Mouse (Mus musculus): ENCODE data around the gene Napa. TPM values are rescaled to one million over a fixed set of nuclear protein-coding genes. Genes with fewer than 3 reads are reported as not detected.

The Napa gene
- polyA plus RNA-seq, 1 experiment from 2014 or later: 162 TPM

DNA sequence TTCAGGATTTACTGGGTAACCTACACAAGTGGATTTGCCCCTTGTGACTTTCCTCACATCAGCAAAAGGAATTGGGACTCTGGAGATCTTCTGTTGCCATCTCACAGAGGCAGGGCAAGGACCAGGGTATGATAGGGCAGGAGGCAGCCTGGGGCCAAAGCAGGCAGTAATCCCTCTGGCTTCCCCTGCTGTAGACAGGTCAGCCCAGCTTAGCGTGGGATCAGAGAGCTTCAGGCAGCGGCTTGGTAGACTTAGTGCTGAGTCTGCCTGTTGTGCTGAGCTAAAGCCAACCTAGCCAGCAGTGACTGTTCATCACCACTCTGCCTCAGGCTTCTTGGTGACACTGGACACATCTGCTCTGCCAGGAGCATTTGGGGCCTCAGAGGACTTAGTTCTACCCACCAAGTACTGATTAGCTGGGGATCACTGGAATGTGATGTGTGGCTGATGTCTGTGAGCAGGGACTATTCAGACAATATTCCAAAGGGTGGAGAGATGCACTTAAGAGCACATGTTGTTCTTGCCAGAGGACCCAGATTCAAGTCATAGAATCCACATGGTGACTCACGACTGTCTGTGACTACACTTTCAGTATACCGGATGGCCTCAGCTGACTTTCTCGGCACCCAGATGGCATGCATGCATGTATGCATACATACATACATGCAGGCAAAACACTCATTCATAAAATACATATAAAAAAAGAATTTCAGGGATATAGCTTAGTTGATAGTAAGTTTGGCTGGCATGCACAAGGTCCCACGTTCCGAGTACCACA, 6.5 kb downstream of the Napa start:
- Histone ChIP-seq H3K9me3 (replicated peaks; ENCODE audit: control insufficient read depth, low read length) (no peaks in the 10 kb centered on the region), H3K36me3 (ENCODE audit: control insufficient read depth, insufficient read depth) (peaks cover 53% of the 10 kb centered on the region), H3K9ac (ENCODE audit: low read depth, low read length) (no peak overlapping the region), H3K4me1 (ENCODE audit: control insufficient read depth, low read depth, low read length) (peaks cover 17% of the 10 kb centered on the region), H3K4me2 (ENCODE audit: low read depth, low read length) (no peak overlapping the region), H3K27me3 (ENCODE audit: control insufficient read depth, insufficient read depth, low read depth, low read length) (no peaks in the 10 kb centered on the region), H3K27ac (ENCODE audit: low read length) (no peak overlapping the region), H3K4me3 (ENCODE audit: low read depth, low read length) (no peak overlapping the region)
- 86% methylated on average over 7 of the region's 7 CpGs for WGBS (ENCODE audit: insufficient replicate concordance)
- ATAC-seq (ENCODE audit: low read depth): no peak

DNA sequence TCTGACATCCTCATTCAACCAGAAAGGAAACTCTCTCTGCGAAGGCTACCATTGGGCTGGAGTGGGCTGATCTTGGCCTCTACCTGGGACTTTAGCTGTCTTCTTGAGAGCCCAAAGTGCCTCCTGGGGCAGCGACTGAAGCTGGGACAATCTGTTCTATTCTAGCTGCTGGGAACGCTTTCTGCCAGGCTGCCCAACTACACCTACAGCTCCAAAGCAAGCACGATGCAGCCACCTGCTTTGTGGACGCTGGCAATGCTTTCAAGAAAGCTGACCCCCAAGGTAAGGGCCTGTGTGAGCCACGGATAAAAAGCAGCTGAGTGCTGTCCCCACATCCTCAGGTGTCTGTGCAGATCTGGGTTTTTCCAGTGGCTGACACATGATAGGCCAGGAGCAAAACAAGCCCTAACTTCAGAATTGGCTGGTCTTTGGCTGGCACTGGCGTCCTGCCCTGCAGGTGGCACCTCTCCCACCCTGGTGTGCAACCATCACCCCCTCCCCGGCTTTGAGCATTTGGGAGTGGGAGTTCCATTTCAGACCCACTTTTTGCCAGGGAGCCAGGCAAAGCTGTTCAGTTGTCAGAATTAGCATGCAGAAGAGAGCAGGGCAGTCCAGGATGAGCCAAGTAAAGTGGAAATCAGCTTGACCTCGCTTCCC, 10.8 kb downstream of the Napa start:
- Histone ChIP-seq H3K4me3 (ENCODE audit: low read depth, low read length) (no peak overlapping the region), H3K27me3 (ENCODE audit: control insufficient read depth, insufficient read depth, low read depth, low read length) (no peaks in the 10 kb centered on the region), H3K9me3 (replicated peaks; ENCODE audit: control insufficient read depth, low read length) (no peaks in the 10 kb centered on the region), H3K4me1 (ENCODE audit: control insufficient read depth, low read depth, low read length) (no peaks in the 10 kb centered on the region), H3K9ac (ENCODE audit: low read depth, low read length) (no peak overlapping the region), H3K4me2 (ENCODE audit: low read depth, low read length) (no peak overlapping the region), H3K27ac (ENCODE audit: low read length) (no peak overlapping the region), H3K36me3 (ENCODE audit: control insufficient read depth, insufficient read depth) (peaks cover 75% of the 10 kb centered on the region)
- WGBS (ENCODE audit: insufficient replicate concordance): 89% methylated on average over 9 of the region's 9 CpGs
- no peak for ATAC-seq (ENCODE audit: low read depth)

DNA sequence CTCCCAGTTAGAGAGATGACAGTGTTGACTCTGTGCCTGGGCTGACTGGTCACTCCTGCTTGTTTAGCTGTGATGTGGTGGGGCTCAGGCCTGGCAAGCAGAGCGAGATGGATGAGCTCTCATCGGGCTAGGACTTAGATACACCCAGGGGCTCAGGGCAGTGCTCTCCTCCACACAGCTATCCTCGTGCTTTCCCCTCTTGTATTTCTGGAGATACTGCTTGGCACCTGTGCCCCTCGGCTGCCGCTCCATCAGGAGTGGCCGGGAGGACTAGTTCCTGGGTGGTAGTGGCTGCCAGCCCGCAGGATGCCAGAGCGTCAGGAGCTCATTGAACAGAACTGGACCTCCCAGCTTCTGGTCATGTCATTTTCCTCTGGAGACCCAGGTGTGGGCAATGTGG, 11.9 kb downstream of the Napa start:
- Histone ChIP-seq H3K36me3 (ENCODE audit: control insufficient read depth, insufficient read depth) (peaks cover 79% of the 10 kb centered on the region), H3K9me3 (replicated peaks; ENCODE audit: control insufficient read depth, low read length) (no peaks in the 10 kb centered on the region), H3K27ac (ENCODE audit: low read length) (no peak overlapping the region), H3K4me3 (ENCODE audit: low read depth, low read length) (no peak overlapping the region), H3K27me3 (ENCODE audit: control insufficient read depth, insufficient read depth, low read depth, low read length) (no peaks in the 10 kb centered on the region), H3K4me1 (ENCODE audit: control insufficient read depth, low read depth, low read length) (no peaks in the 10 kb centered on the region), H3K4me2 (ENCODE audit: low read depth, low read length) (no peak overlapping the region), H3K9ac (ENCODE audit: low read depth, low read length) (no peak overlapping the region)
- WGBS (ENCODE audit: insufficient replicate concordance): 94% methylated on average over 8 of the region's 8 CpGs
- ATAC-seq (ENCODE audit: low read depth): no peak

DNA sequence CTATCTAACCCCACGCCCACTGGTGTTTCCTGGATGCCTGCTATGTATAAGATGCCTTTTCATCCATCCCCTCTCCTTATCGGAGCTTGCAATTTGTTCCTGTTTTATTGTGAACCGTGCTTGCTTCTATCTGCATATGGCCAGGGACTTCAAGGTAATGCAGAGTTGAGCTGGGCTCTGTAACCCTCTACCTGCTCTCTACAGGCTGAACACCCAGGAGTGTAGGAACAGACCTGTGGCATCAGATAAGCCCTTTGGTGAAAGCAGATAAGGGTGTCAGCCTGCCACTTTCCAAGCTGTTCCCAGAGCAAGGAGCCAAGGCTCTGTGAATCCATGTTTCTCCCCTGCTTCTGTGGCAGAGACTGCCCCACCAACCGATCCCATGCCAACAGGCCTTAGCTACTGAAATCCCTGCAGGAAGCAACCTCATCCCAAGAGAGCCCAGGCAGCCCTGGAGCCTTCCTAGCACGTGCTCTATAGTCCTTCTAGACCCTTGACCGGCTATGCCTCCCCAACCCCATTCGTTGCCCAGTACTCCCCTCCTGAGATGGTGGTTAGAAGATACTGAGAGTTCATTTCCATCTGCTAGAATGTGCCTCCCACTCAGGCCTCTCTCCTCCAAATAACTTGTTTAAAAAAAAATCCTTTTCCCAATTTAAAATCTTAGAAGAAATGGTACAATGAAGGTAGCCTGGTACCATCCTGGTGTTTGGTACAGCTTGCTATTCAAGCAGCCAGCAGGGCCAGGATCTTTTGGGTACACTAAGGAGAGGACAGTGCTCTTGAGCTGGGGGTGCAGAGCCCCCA, 13.2 kb downstream of the Napa start:
- H3K9ac ChIP-seq (ENCODE audit: low read depth, low read length): no peak overlapping the region
- no peaks in the 10 kb centered on the region for H3K27me3 ChIP-seq (ENCODE audit: control insufficient read depth, insufficient read depth, low read depth, low read length)
- no peak for ATAC-seq (ENCODE audit: low read depth)
- no peak overlapping the region for H3K4me2 ChIP-seq (ENCODE audit: low read depth, low read length)
- H3K9me3 ChIP-seq (replicated peaks; ENCODE audit: control insufficient read depth, low read length): no peaks in the 10 kb centered on the region
- H3K36me3 ChIP-seq (ENCODE audit: control insufficient read depth, insufficient read depth): peaks cover 91% of the 10 kb centered on the region
- H3K27ac ChIP-seq (ENCODE audit: low read length): no peak overlapping the region
- no peaks in the 10 kb centered on the region for H3K4me1 ChIP-seq (ENCODE audit: control insufficient read depth, low read depth, low read length)
- 80% methylated on average over 7 of the region's 7 CpGs for WGBS (ENCODE audit: insufficient replicate concordance)
- no peak overlapping the region for H3K4me3 ChIP-seq (ENCODE audit: low read depth, low read length)

DNA sequence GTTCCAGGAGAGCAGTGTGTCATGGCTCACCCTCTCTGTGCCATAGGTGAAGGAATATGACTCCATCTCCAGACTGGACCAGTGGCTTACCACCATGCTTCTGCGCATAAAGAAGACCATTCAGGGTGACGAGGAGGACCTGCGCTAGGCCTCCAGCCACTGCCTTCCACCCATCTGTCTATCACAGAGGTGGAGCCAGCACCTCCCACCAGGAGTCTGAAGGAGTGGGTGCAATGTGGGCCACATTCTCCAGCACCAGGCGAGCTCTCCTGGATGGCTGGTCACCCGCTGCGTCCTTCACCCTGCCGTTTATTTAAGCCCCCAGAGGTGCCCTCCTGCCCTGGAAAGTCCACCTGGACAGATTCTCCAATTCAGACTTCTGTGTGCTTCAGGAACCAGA, 18.2 kb downstream of the Napa start:
- no peak overlapping the region for H3K4me3 ChIP-seq (ENCODE audit: low read depth, low read length)
- H3K27me3 ChIP-seq (ENCODE audit: control insufficient read depth, insufficient read depth, low read depth, low read length): no peaks in the 10 kb centered on the region
- 83% methylated on average over 7 of the region's 7 CpGs for WGBS (ENCODE audit: insufficient replicate concordance)
- H3K36me3 ChIP-seq (ENCODE audit: control insufficient read depth, insufficient read depth): peaks cover 54% of the 10 kb centered on the region
- H3K9me3 ChIP-seq (replicated peaks; ENCODE audit: control insufficient read depth, low read length): no peaks in the 10 kb centered on the region
- ATAC-seq (ENCODE audit: low read depth): no peak
- H3K9ac ChIP-seq (ENCODE audit: low read depth, low read length): no peak overlapping the region
- H3K4me2 ChIP-seq (ENCODE audit: low read depth, low read length): no peak overlapping the region
- H3K4me1 ChIP-seq (ENCODE audit: control insufficient read depth, low read depth, low read length): peaks cover 6% of the 10 kb centered on the region
- no peak overlapping the region for H3K27ac ChIP-seq (ENCODE audit: low read length)

DNA sequence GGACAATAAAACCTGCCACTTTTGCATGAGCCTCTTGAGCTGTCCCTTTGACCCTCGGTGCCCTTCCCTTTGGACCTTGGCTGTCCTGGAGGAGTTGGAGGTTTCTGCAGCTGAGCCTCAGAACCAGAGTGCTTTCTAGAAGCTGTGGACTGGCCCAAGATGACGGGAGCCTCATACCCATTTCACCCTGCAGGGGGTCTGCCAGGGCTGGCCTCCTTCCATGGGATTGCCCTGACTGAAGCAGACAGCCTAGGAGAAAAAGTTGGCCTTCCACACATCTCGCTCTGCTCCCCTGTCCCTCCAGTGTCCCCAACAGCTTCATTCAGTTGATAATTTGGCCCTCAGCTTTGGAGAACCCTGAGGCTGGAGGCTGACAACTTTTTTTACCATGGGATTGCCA, 18.8 kb downstream of the Napa start:
- H3K9me3 ChIP-seq (replicated peaks; ENCODE audit: control insufficient read depth, low read length): no peaks in the 10 kb centered on the region
- WGBS (ENCODE audit: insufficient replicate concordance): 83% methylated on average over 3 of the region's 3 CpGs
- no peak overlapping the region for H3K27ac ChIP-seq (ENCODE audit: low read length)
- H3K27me3 ChIP-seq (ENCODE audit: control insufficient read depth, insufficient read depth, low read depth, low read length): no peaks in the 10 kb centered on the region
- no peak overlapping the region for H3K4me3 ChIP-seq (ENCODE audit: low read depth, low read length)
- H3K36me3 ChIP-seq (ENCODE audit: control insufficient read depth, insufficient read depth): peaks cover 49% of the 10 kb centered on the region
- H3K4me2 ChIP-seq (ENCODE audit: low read depth, low read length): no peak overlapping the region
- ATAC-seq (ENCODE audit: low read depth): no peak
- peaks cover 6% of the 10 kb centered on the region for H3K4me1 ChIP-seq (ENCODE audit: control insufficient read depth, low read depth, low read length)
- no peak overlapping the region for H3K9ac ChIP-seq (ENCODE audit: low read depth, low read length)

DNA sequence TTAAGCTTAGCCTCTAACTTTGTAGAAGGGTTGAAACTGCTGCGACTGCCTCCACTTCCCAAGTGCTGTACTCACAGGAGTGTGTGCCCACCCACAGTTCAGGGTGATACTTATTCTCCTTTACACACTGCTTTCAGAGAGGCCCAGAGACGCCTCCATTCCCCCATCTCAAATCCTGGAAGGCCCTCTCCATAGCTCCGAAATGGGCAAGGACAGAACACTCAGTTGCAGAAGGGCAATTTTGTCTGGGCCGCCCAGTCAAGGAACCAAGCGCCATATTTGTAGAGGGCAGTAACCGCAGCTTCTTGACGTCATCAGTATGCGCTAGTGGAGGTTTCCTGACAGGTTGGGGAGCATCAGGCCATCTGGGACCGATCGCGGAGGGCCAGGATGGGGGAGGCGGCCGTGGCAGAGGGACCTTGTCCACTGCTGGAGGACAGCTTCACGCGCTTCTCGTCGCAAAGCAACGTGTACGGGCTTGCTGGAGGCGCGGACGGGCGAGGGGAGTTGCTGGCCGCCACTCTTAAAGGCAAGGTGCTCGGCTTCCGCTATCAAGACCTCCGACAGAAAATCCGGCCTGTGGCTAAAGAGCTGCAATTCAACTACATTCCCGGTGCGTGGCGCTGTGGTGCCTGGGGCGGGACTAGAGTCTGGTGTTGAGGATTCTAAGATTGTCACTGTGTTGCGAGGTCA, 21.5 kb downstream of the Napa start, which contains the start of gene Kptn:
Gene Kptn (plus strand): TSS at position 327 of the 693 bp plus-strand sequence.
- Histone ChIP-seq H3K9ac (ENCODE audit: low read depth, low read length) (peak within 1 kb of the TSS; percentile 77), H3K9me3 (replicated peaks; ENCODE audit: control insufficient read depth, low read length) (no peaks in the 10 kb centered on the region), H3K4me3 (ENCODE audit: low read depth, low read length) (peak within 1 kb of the TSS; percentile 80), H3K36me3 (ENCODE audit: control insufficient read depth, insufficient read depth) (peaks cover 24% of the 10 kb centered on the region), H3K4me1 (ENCODE audit: control insufficient read depth, low read depth, low read length) (peaks cover 6% of the 10 kb centered on the region), H3K4me2 (ENCODE audit: low read depth, low read length) (peak within 1 kb of the TSS; percentile 70), H3K27me3 (ENCODE audit: control insufficient read depth, insufficient read depth, low read depth, low read length) (no peaks in the 10 kb centered on the region), H3K27ac (ENCODE audit: low read length) (peak within 1 kb of the TSS; percentile 76)
- WGBS (ENCODE audit: insufficient replicate concordance): 1% methylated on average over 33 of the region's 33 CpGs
- peak; percentile 81 for ATAC-seq (ENCODE audit: low read depth)

DNA sequence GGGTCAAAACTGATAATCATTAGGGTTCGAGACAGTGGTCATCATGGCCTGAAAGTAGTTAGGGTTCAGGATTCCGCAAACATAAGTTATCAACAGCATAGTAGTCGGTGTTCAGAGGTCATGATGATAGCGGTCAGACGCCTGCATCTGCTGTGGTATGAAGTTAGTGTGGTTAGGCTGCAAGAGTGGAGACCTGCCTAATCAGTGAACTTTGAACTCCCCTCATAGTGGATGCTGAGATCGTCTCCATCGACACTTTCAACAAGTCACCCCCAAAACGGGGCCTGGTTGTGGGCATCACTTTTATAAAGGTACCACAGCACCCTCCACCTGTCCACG, 22.0 kb downstream of the Napa start:
- no peak for ATAC-seq (ENCODE audit: low read depth)
- WGBS (ENCODE audit: insufficient replicate concordance): 51% methylated on average over 9 of the region's 9 CpGs
- Histone ChIP-seq H3K4me1 (ENCODE audit: control insufficient read depth, low read depth, low read length) (peaks cover 6% of the 10 kb centered on the region), H3K4me2 (ENCODE audit: low read depth, low read length) (peak overlapping the region; percentile 70), H3K4me3 (ENCODE audit: low read depth, low read length) (peak overlapping the region; percentile 80), H3K36me3 (ENCODE audit: control insufficient read depth, insufficient read depth) (peaks cover 18% of the 10 kb centered on the region), H3K27me3 (ENCODE audit: control insufficient read depth, insufficient read depth, low read depth, low read length) (no peaks in the 10 kb centered on the region), H3K27ac (ENCODE audit: low read length) (no peak overlapping the region), H3K9me3 (replicated peaks; ENCODE audit: control insufficient read depth, low read length) (no peaks in the 10 kb centered on the region), H3K9ac (ENCODE audit: low read depth, low read length) (peak overlapping the region; percentile 5)

All from liver, embryonic 16.5 days (tissue).